Mouse (Mus musculus) CD8-positive naive resting alpha-beta T cell, adult 2 months (primary cell): ENCODE data around the gene 6430531B16Rik.

Experiments used
- DNase-seq, 2 experiments: peaks; one replicate each; pipeline ENCODE4 v3.0.0; 2022; ENCODE audit warnings: low read depth in 2 of 2, low spot score in 2 of 2

6430531B16Rik gene

DNA sequence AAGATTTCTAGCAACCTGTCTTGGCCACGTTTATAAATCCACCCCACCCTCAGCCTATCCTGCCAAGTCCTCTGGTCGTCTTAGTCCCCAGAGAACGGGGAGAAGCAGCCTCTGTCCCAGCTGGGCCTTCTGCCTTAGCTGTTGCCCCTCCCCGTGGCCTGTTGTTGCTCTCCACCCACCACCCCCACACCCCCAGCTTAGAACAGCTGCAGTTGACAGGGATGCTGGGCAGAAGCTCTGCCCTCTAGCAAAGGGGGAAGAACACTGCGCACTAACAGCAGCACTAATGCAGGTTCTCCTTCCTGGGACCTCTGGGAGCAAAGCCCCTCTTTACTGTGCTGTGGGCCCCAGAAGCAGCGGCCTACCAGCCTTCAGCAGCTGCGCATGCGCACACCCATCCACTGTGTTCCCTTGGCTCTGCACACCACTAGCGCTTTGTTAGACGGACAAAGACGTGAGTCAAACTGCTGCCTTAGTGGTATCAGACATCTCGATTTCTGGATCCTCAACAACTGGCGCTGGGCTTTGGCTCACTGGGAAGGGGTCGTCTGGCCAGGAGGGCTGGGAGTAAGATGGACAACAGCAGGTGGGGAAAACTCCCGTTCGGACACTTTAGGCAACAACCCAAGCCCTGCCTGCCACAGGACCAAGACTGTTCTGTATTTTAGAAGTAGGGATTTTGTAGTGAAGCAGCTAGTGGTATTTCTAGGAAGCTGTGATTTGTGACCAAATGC lies 37.9 kb downstream of the 6430531B16Rik start:
- no peak for DNase-seq

DNA sequence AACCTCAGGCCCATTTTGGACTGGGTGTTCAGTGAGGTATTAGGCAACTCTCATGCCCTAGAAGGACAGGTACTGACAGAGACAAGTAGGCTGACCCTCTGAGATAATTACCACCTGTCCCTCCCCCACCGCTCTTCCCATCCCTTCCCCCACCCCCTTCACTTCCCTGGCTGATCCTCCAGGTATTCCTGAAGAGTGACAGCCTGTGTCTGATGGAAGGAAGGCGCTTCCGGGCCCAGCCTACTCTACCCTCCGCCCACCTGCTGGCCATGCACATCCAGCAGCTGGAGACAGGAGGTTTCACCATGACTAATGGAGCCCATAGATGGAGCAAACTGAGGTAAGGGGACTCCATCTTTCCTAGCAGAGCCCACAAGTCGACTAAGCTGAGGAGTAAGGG lies 40.7 kb downstream of the 6430531B16Rik start:
- no peak for DNase-seq

DNA sequence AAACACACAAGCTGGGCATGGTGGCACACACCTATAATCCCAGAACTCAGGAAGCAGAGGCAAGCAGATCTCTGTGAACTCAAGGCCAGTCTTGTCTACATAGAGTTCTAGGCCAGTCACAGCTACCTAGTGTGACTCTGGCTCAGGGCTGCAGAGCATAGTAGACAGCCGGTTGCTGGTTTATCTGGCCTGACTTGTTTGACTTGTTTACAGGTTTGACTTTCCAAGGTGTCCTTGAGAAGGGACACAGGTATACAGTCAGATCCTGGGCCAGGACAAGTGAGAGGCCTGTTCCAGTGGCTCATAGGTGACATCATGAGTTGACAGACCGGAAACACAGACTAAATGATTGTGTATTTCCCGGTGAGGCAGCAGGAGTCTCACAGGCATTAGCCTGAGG lies 41.4 kb downstream of the 6430531B16Rik start:
- DNase-seq = no peak

DNA sequence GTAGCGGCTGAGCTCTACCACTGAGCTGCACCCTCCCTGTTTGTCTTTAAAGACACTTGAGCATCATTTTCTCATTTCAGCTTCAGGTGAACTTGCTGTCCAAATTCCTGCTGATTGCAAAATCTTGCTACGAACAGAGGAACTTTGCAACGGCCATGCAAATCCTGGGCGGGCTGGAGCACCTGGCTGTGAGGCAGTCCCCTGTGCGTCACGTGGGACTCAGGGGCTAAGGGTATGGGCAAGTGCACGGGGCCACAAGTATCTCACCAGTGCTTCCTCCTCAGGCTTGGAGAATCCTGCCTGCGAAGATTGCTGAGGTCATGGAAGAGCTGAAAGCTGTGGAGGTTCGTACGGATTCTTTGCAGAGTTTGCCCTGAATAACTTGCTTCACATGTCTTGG lies 41.9 kb downstream of the 6430531B16Rik start:
- no peak for DNase-seq

DNA sequence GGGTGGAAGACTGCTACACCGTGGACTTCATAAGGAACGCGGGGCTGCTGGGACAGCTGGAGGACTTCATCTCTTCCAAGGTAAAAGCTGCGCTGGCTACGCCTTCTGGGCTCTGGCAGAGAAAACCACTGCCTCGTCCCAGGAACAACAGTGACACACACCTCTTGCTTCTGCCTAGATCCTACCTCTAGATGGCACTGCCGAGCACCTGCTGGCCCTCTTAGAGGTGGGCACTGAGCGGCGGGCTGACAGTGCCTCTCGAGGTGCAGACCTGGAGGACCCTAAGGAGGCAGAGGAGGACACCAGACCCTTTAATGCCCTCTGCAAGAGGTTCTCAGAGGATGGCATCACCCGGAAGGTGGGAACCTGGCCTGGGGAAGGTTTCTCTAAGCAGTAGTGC lies 47.8 kb downstream of the 6430531B16Rik start:
- DNase-seq = peak; percentile 16 to 40
